In the genomic region with DNA sequence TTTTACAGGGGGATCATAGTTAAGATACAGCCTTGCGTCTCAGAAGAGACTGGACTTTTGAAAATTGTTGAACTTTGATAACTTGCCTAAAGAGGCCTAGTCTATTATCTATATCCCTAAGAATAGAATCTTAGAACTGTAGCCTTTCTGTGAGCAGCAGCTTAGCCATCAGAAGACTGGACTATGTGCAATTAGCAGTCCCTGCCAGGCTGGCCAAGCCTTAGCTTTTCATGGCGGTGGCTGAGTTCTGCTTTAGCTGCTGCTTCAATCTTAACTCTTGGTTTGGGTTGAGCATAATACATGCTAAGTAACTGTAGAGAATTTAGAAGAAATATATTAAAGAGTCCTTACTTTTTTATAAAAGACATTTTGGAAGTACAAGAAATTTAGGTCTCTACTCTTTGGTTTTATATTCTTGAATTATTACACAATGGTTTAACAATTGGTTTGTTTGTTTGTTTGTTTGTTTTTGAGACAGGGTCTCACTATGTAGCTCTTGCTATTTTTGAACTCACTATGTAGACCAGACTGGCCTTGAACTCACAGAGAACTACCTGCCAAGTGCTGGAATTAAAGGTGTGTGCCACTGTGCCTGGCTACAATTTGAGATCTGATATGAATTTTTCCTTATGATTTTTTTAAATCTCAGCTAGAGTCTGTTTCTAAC, we compare ENCODE assay signal across 18 mouse cellular contexts.
"Had no signal": no experiment of that assay in that cellular context is flagged by ENCODE, and none has a peak within 500 bp of the region (broad histone marks: within the 10 kb centered on the region; RNA-seq: fewer than 3 reads in every experiment).

No protein-coding gene starts in this region.

- H3K4me3 ChIP-seq: limb, embryonic 12.5 days; limb, embryonic 15.5 days; megakaryocyte, embryonic 14.5 days; midbrain, embryonic 10.5 days; neural tube, embryonic 12.5 days; neural tube, embryonic 15.5 days had no signal

- H3K27ac ChIP-seq: kidney, postnatal 0 days; limb, embryonic 12.5 days; limb, embryonic 15.5 days; liver, embryonic 14.5 days; midbrain, embryonic 10.5 days; neural tube, embryonic 12.5 days; neural tube, embryonic 15.5 days had no signal

- DNase-seq: kidney, adult 2 months; kidney, postnatal 25 days; left cerebral cortex, postnatal 4 days; liver, postnatal 0 days; lung, embryonic 14.5 days; midbrain, embryonic 14.5 days; thymus, adult 18-20 months; thymus, postnatal 36 days had no signal

- H3K36me3 ChIP-seq: limb, embryonic 12.5 days; limb, embryonic 15.5 days; midbrain, embryonic 10.5 days; neural tube, embryonic 12.5 days; neural tube, embryonic 15.5 days had no signal

- H3K4me1 ChIP-seq: limb, embryonic 12.5 days; limb, embryonic 15.5 days; megakaryocyte, embryonic 14.5 days; midbrain, embryonic 10.5 days; neural tube, embryonic 12.5 days; neural tube, embryonic 15.5 days had no signal

- H3K27me3 ChIP-seq: limb, embryonic 12.5 days; limb, embryonic 15.5 days; megakaryocyte, embryonic 14.5 days; neural tube, embryonic 12.5 days; neural tube, embryonic 15.5 days had no signal

- ATAC-seq: liver, postnatal 0 days; lung, postnatal 0 days had no signal

- H3K9me3 ChIP-seq: limb, embryonic 12.5 days; limb, embryonic 15.5 days; megakaryocyte, embryonic 14.5 days; midbrain, embryonic 10.5 days; neural tube, embryonic 12.5 days; neural tube, embryonic 15.5 days had no signal

- H3K4me2 ChIP-seq: limb, embryonic 12.5 days; limb, embryonic 15.5 days; liver, embryonic 11.5 days; lung, embryonic 14.5 days; neural tube, embryonic 12.5 days; neural tube, embryonic 15.5 days had no signal

- H3K9ac ChIP-seq: limb, embryonic 12.5 days; limb, embryonic 15.5 days; liver, embryonic 14.5 days; liver, postnatal 0 days; lung, embryonic 14.5 days; neural tube, embryonic 12.5 days; neural tube, embryonic 15.5 days had no signal
